Mouse (Mus musculus): ENCODE results near the gene Dmd. TPM values are rescaled to one million over a fixed set of nuclear protein-coding genes. Genes with fewer than 3 reads are reported as not detected.
"Not testable (repeated sequence)": the region's sequence is repeated elsewhere in the genome, so short reads cannot be mapped to it uniquely, and the experiment has no call there.

Dmd gene
- polyA plus RNA-seq, 1 experiment from 2014 or later: 52.8 TPM

GRCm38 (mm10) chrX:83674998-83675397 lies 726.3 kb downstream of the Dmd start:
- no peak overlapping the region for H3K9ac ChIP-seq (replicated peaks; ENCODE audit: low read depth, low read length)
- H3K9me3 ChIP-seq (ENCODE audit: control insufficient read depth, low read length): no peaks in the 10 kb centered on the region
- WGBS: 82% methylated on average over 1 of the region's 1 CpGs
- no peak overlapping the region for H3K4me3 ChIP-seq (ENCODE audit: low read depth, low read length)
- ATAC-seq (ENCODE audit: low read depth): no peak
- H3K36me3 ChIP-seq (ENCODE audit: control insufficient read depth, insufficient read depth, low read length): no peaks in the 10 kb centered on the region
- no peak overlapping the region for H3K27ac ChIP-seq (ENCODE audit: low read depth, low read length)
- H3K4me2 ChIP-seq (ENCODE audit: low read depth, low read length): no peak overlapping the region
- no peaks in the 10 kb centered on the region for H3K4me1 ChIP-seq (ENCODE audit: control insufficient read depth, insufficient read depth, low read length)
- no peaks in the 10 kb centered on the region for H3K27me3 ChIP-seq (ENCODE audit: control insufficient read depth, insufficient read depth, low read length)

GRCm38 (mm10) chrX:83686547-83686946 lies 737.9 kb downstream of the Dmd start:
- no peak overlapping the region for H3K4me3 ChIP-seq (ENCODE audit: low read depth, low read length)
- H3K36me3 ChIP-seq (ENCODE audit: control insufficient read depth, insufficient read depth, low read length): no peaks in the 10 kb centered on the region
- H3K9me3 ChIP-seq (ENCODE audit: control insufficient read depth, low read length): no peaks in the 10 kb centered on the region
- no peaks in the 10 kb centered on the region for H3K27me3 ChIP-seq (ENCODE audit: control insufficient read depth, insufficient read depth, low read length)
- H3K27ac ChIP-seq (ENCODE audit: low read depth, low read length): no peak overlapping the region
- H3K9ac ChIP-seq (replicated peaks; ENCODE audit: low read depth, low read length): no peak overlapping the region
- ATAC-seq (ENCODE audit: low read depth): no peak
- no peaks in the 10 kb centered on the region for H3K4me1 ChIP-seq (ENCODE audit: control insufficient read depth, insufficient read depth, low read length)
- no peak overlapping the region for H3K4me2 ChIP-seq (ENCODE audit: low read depth, low read length)

GRCm38 (mm10) chrX:83740533-83740932 lies 791.9 kb downstream of the Dmd start:
- no peak for ATAC-seq (ENCODE audit: low read depth)
- 0% methylated on average over 1 of the region's 1 CpGs for WGBS
- no peak overlapping the region for H3K4me3 ChIP-seq (ENCODE audit: low read depth, low read length)
- no peaks in the 10 kb centered on the region for H3K36me3 ChIP-seq (ENCODE audit: control insufficient read depth, insufficient read depth, low read length)
- H3K27ac ChIP-seq (ENCODE audit: low read depth, low read length): no peak overlapping the region
- H3K9me3 ChIP-seq (ENCODE audit: control insufficient read depth, low read length): no peaks in the 10 kb centered on the region
- H3K9ac ChIP-seq (replicated peaks; ENCODE audit: low read depth, low read length): no peak overlapping the region
- H3K27me3 ChIP-seq (ENCODE audit: control insufficient read depth, insufficient read depth, low read length): no peaks in the 10 kb centered on the region
- H3K4me2 ChIP-seq (ENCODE audit: low read depth, low read length): no peak overlapping the region
- H3K4me1 ChIP-seq (ENCODE audit: control insufficient read depth, insufficient read depth, low read length): no peaks in the 10 kb centered on the region

GRCm38 (mm10) chrX:83746301-83747008 lies 797.8 kb downstream of the Dmd start:
- Histone ChIP-seq H3K36me3 (ENCODE audit: control insufficient read depth, insufficient read depth, low read length) (no peaks in the 10 kb centered on the region), H3K27me3 (ENCODE audit: control insufficient read depth, insufficient read depth, low read length) (no peaks in the 10 kb centered on the region), H3K9me3 (ENCODE audit: control insufficient read depth, low read length) (no peaks in the 10 kb centered on the region), H3K9ac (replicated peaks; ENCODE audit: low read depth, low read length) (no peak overlapping the region), H3K4me3 (ENCODE audit: low read depth, low read length) (no peak overlapping the region), H3K27ac (ENCODE audit: low read depth, low read length) (no peak overlapping the region), H3K4me2 (ENCODE audit: low read depth, low read length) (no peak overlapping the region), H3K4me1 (ENCODE audit: control insufficient read depth, insufficient read depth, low read length) (no peaks in the 10 kb centered on the region)
- peak; percentile 65; the same call in 1 of the 2 replicates for ATAC-seq (ENCODE audit: low read depth)
- WGBS: 41% methylated on average over 4 of the region's 4 CpGs

- no peak for ATAC-seq (ENCODE audit: low read depth)
- Histone ChIP-seq H3K4me1 (ENCODE audit: control insufficient read depth, insufficient read depth, low read length) (no peaks in the 10 kb centered on the region), H3K9me3 (ENCODE audit: control insufficient read depth, low read length) (no peaks in the 10 kb centered on the region), H3K4me2 (ENCODE audit: low read depth, low read length) (no peak overlapping the region), H3K27me3 (ENCODE audit: control insufficient read depth, insufficient read depth, low read length) (no peaks in the 10 kb centered on the region), H3K36me3 (ENCODE audit: control insufficient read depth, insufficient read depth, low read length) (no peaks in the 10 kb centered on the region), H3K4me3 (ENCODE audit: low read depth, low read length) (no peak overlapping the region), H3K9ac (replicated peaks; ENCODE audit: low read depth, low read length) (no peak overlapping the region), H3K27ac (ENCODE audit: low read depth, low read length) (no peak overlapping the region)
Observed at GRCm38 (mm10) chrX:83787406-83787805, 838.7 kb downstream of the Dmd start.

GRCm38 (mm10) chrX:83867469-83867868 lies 918.8 kb downstream of the Dmd start:
- H3K36me3 ChIP-seq (ENCODE audit: control insufficient read depth, insufficient read depth, low read length); H3K27ac ChIP-seq (ENCODE audit: low read depth, low read length); H3K9ac ChIP-seq (replicated peaks; ENCODE audit: low read depth, low read length); H3K4me3 ChIP-seq (ENCODE audit: low read depth, low read length); H3K4me2 ChIP-seq (ENCODE audit: low read depth, low read length); ATAC-seq (ENCODE audit: low read depth); H3K9me3 ChIP-seq (ENCODE audit: control insufficient read depth, low read length); H3K4me1 ChIP-seq (ENCODE audit: control insufficient read depth, insufficient read depth, low read length); H3K27me3 ChIP-seq (ENCODE audit: control insufficient read depth, insufficient read depth, low read length): not testable (repeated sequence)
- 57% methylated on average over 9 of the region's 9 CpGs for WGBS

- not testable (repeated sequence) for ATAC-seq (ENCODE audit: low read depth); H3K4me3 ChIP-seq (ENCODE audit: low read depth, low read length); H3K27me3 ChIP-seq (ENCODE audit: control insufficient read depth, insufficient read depth, low read length); H3K9ac ChIP-seq (replicated peaks; ENCODE audit: low read depth, low read length); H3K27ac ChIP-seq (ENCODE audit: low read depth, low read length); H3K36me3 ChIP-seq (ENCODE audit: control insufficient read depth, insufficient read depth, low read length); H3K9me3 ChIP-seq (ENCODE audit: control insufficient read depth, low read length); H3K4me1 ChIP-seq (ENCODE audit: control insufficient read depth, insufficient read depth, low read length); H3K4me2 ChIP-seq (ENCODE audit: low read depth, low read length)
- WGBS: 85% methylated on average over 11 of the region's 11 CpGs
Observed at GRCm38 (mm10) chrX:83875389-83875788, 926.7 kb downstream of the Dmd start.

- Histone ChIP-seq H3K27me3 (ENCODE audit: control insufficient read depth, insufficient read depth, low read length) (no peaks in the 10 kb centered on the region), H3K27ac (ENCODE audit: low read depth, low read length) (no peak overlapping the region), H3K4me1 (ENCODE audit: control insufficient read depth, insufficient read depth, low read length) (no peaks in the 10 kb centered on the region), H3K4me3 (ENCODE audit: low read depth, low read length) (no peak overlapping the region), H3K4me2 (ENCODE audit: low read depth, low read length) (no peak overlapping the region), H3K36me3 (ENCODE audit: control insufficient read depth, insufficient read depth, low read length) (no peaks in the 10 kb centered on the region), H3K9ac (replicated peaks; ENCODE audit: low read depth, low read length) (no peak overlapping the region), H3K9me3 (ENCODE audit: control insufficient read depth, low read length) (no peaks in the 10 kb centered on the region)
- 74% methylated on average over 1 of the region's 1 CpGs for whole genome bisulfite sequencing
- no peak for ATAC-seq (ENCODE audit: low read depth)
Observed at GRCm38 (mm10) chrX:83975895-83976294, 1027.2 kb downstream of the Dmd start.

GRCm38 (mm10) chrX:84001294-84001693 lies 1052.6 kb downstream of the Dmd start:
- Histone ChIP-seq H3K9me3 (ENCODE audit: control insufficient read depth, low read length) (no peaks in the 10 kb centered on the region), H3K9ac (replicated peaks; ENCODE audit: low read depth, low read length) (no peak overlapping the region), H3K4me3 (ENCODE audit: low read depth, low read length) (no peak overlapping the region), H3K27ac (ENCODE audit: low read depth, low read length) (no peak overlapping the region), H3K36me3 (ENCODE audit: control insufficient read depth, insufficient read depth, low read length) (no peaks in the 10 kb centered on the region), H3K27me3 (ENCODE audit: control insufficient read depth, insufficient read depth, low read length) (no peaks in the 10 kb centered on the region), H3K4me2 (ENCODE audit: low read depth, low read length) (no peak overlapping the region), H3K4me1 (ENCODE audit: control insufficient read depth, insufficient read depth, low read length) (no peaks in the 10 kb centered on the region)
- WGBS: 35% methylated on average over 7 of the region's 7 CpGs
- no peak for ATAC-seq (ENCODE audit: low read depth)
